Mouse (Mus musculus): Measurements from ENCODE around the gene Mrtfb. TPM values are rescaled to one million over a fixed set of nuclear protein-coding genes. Genes with fewer than 3 reads are reported as not detected.

Gene Mrtfb
- 1.2 and 1.6 TPM in 2 replicates for polyA plus RNA-seq (2012; rRNA removed)

GRCm38 (mm10) chr16:13255855-13256635 lies at the start of gene Mrtfb:
Mrtfb (plus strand) TSS chr16:13256481.

Other genes starting within 250 kb of the Mrtfb start
- gene Ercc4, start 146.8 kb upstream of the Mrtfb start, polyA plus RNA-seq (2012; rRNA removed), result 3.2 and 3.4 TPM in 2 replicates